Mouse (Mus musculus) bone marrow macrophage, adult 2 months (primary cell): ENCODE results near the gene Rb1.

Experiments
- CTCF ChIP-seq: IDR thresholded peaks from 2 replicates; pipeline ENCODE4 v1.5.1; 2012; ENCODE audit warnings: low read depth, mild to moderate bottlenecking, low read length, moderate library complexity
- POLR2A ChIP-seq: IDR thresholded peaks from 2 replicates; pipeline ENCODE4 v1.6.1; 2012; ENCODE audit warnings: mild to moderate bottlenecking, low read depth, low read length, borderline replicate concordance

- TF ChIP-seq CTCF: no peak
- no peak for TF ChIP-seq POLR2A
These were observed 72.0 kb downstream of the Rb1 start for GRCm38 (mm10) chr14:73253453-73254251.
